Mouse (Mus musculus): Measurements from ENCODE around the gene Olfm2. TPM values are rescaled to one million over a fixed set of nuclear protein-coding genes. Genes with fewer than 3 reads are reported as not detected.
"Not testable (repeated sequence)": the region's sequence is repeated elsewhere in the genome, so short reads cannot be mapped to it uniquely, and the experiment has no call there.

Gene Olfm2
- polyA plus RNA-seq, 1 experiment, result 2.2 TPM

DNA sequence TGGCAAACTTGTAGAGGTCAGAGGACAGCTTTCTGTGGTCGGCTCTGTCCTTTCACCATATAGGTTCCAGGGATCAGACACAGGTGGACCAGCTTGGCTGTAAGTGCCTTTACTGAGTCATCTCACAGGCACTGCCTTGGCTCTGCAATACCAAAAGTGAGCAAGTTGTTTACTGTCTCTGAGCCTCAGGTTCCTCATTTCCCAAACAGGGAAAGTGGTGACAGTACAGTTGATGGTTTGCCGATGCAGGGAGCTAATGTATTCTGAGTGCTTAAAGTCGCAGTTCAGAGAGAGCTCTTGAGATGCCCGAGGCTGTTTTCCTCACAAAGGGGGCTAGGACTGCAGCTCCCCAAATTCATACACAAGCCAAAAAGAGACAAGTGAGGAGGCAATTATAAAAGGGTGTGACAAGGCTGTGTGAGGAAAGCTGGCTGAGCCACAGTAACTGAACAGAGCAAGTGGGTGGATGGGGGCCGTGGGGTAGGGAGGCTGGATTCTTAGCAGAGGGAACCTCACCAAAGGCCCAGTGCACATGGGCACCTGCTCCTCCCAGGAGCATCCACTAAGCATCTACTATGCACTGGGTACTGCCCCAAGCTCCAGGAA lies 49.9 kb downstream of the Olfm2 start:
- H3K4me3 ChIP-seq (ENCODE audit: low read depth, low read length), result no peak overlapping the region
- no peak for TF ChIP-seq CTCF (IDR thresholded peaks at IDR 0.05; ENCODE audit: extremely low read depth, insufficient read length, insufficient replicate concordance, low read depth, low read length)
- no peak for TF ChIP-seq POLR2A (IDR thresholded peaks at IDR 0.05; ENCODE audit: low read depth, low read length)
- H3K27ac ChIP-seq (ENCODE audit: insufficient read depth, low read depth, low read length), result no peak overlapping the region
- 72% methylated on average over 5 of the region's 5 CpGs for WGBS
- H3K36me3 ChIP-seq (ENCODE audit: control insufficient read depth, insufficient read depth, low read length), result no peaks in the 10 kb centered on the region
- peaks cover 19% of the 10 kb centered on the region for H3K27me3 ChIP-seq (ENCODE audit: control insufficient read depth, insufficient read depth, low read length)
- 0 out of 2 replicates have a peak, but pooled peaks cover 3% of the 10 kb centered on the region for H3K4me1 ChIP-seq (ENCODE audit: control insufficient read depth, insufficient read depth, insufficient read length, low read length)

- 6% methylated on average over 25 of the region's 25 CpGs for WGBS
- Histone ChIP-seq H3K36me3 (ENCODE audit: control insufficient read depth, insufficient read depth, low read length) (no peaks in the 10 kb centered on the region), H3K4me3 (ENCODE audit: low read depth, low read length) (peak overlapping the region; percentile 19; the same call in 1 of the 2 replicates), H3K4me1 (ENCODE audit: control insufficient read depth, insufficient read depth, insufficient read length, low read length) (0 out of 2 replicates have a peak, but pooled peaks cover 3% of the 10 kb centered on the region), H3K27ac (ENCODE audit: insufficient read depth, low read depth, low read length) (no peak overlapping the region), H3K27me3 (ENCODE audit: control insufficient read depth, insufficient read depth, low read length) (peaks cover 19% of the 10 kb centered on the region)
- no peak for TF ChIP-seq CTCF (IDR thresholded peaks at IDR 0.05; ENCODE audit: extremely low read depth, insufficient read length, insufficient replicate concordance, low read depth, low read length)
- TF ChIP-seq POLR2A (IDR thresholded peaks at IDR 0.05; ENCODE audit: low read depth, low read length), result no peak
Observed at GRCm38 (mm10) chr9:20694721-20695235, 51.4 kb downstream of the Olfm2 start.

- 89% methylated on average over 3 of the region's 3 CpGs for WGBS
- Histone ChIP-seq H3K36me3 (ENCODE audit: control insufficient read depth, insufficient read depth, low read length) (no peaks in the 10 kb centered on the region), H3K27me3 (ENCODE audit: control insufficient read depth, insufficient read depth, low read length) (peaks cover 19% of the 10 kb centered on the region), H3K4me3 (ENCODE audit: low read depth, low read length) (no peak overlapping the region), H3K27ac (ENCODE audit: insufficient read depth, low read depth, low read length) (no peak overlapping the region), H3K4me1 (ENCODE audit: control insufficient read depth, insufficient read depth, insufficient read length, low read length) (0 out of 2 replicates have a peak, but pooled peaks cover 3% of the 10 kb centered on the region)
- TF ChIP-seq POLR2A (IDR thresholded peaks at IDR 0.05; ENCODE audit: low read depth, low read length) (no peak), CTCF (IDR thresholded peaks at IDR 0.05; ENCODE audit: extremely low read depth, insufficient read length, insufficient replicate concordance, low read depth, low read length) (no peak)
Observed at GRCm38 (mm10) chr9:20692863-20693262, 53.3 kb downstream of the Olfm2 start.

DNA sequence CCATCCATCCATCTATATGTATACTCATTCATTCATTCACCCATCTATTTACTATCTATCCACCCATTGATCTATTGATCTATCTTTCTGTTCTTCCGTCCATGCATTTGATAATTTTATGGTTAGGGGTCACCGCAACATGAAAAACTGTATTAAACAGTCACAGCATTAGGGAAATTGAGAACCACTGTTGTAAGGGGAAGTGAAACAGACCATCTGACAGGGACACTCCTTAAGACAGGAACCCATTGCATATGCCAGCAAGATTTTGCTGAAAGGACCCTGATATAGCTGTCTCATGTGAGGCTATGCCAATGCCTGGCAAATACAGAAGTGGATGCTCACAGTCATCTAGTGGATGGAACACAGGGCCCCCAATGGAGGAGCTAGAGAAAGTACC lies 55.7 kb downstream of the Olfm2 start:
- not testable (repeated sequence) for H3K4me3 ChIP-seq (ENCODE audit: low read depth, low read length); H3K36me3 ChIP-seq (ENCODE audit: control insufficient read depth, insufficient read depth, low read length); H3K27ac ChIP-seq (ENCODE audit: insufficient read depth, low read depth, low read length); H3K4me1 ChIP-seq (ENCODE audit: control insufficient read depth, insufficient read depth, insufficient read length, low read length)
- H3K27me3 ChIP-seq (ENCODE audit: control insufficient read depth, insufficient read depth, low read length), result peaks cover 15% of the 10 kb centered on the region
- WGBS, result 66% methylated on average over 2 of the region's 2 CpGs

- no peak for TF ChIP-seq CTCF (IDR thresholded peaks at IDR 0.05; ENCODE audit: extremely low read depth, insufficient read length, insufficient replicate concordance, low read depth, low read length)
- TF ChIP-seq POLR2A (IDR thresholded peaks at IDR 0.05; ENCODE audit: low read depth, low read length), result no peak
- no peaks in the 10 kb centered on the region for H3K36me3 ChIP-seq (ENCODE audit: control insufficient read depth, insufficient read depth, low read length)
- H3K4me3 ChIP-seq (ENCODE audit: low read depth, low read length), result no peak overlapping the region
- H3K4me1 ChIP-seq (ENCODE audit: control insufficient read depth, insufficient read depth, insufficient read length, low read length), result 0 out of 2 replicates have a peak, but pooled peaks cover 3% of the 10 kb centered on the region
- WGBS, result 3% methylated on average over 4 of the region's 4 CpGs
- peaks cover 11% of the 10 kb centered on the region for H3K27me3 ChIP-seq (ENCODE audit: control insufficient read depth, insufficient read depth, low read length)
- no peak overlapping the region for H3K27ac ChIP-seq (ENCODE audit: insufficient read depth, low read depth, low read length)
Observed at GRCm38 (mm10) chr9:20689913-20690312, 56.2 kb downstream of the Olfm2 start.

DNA sequence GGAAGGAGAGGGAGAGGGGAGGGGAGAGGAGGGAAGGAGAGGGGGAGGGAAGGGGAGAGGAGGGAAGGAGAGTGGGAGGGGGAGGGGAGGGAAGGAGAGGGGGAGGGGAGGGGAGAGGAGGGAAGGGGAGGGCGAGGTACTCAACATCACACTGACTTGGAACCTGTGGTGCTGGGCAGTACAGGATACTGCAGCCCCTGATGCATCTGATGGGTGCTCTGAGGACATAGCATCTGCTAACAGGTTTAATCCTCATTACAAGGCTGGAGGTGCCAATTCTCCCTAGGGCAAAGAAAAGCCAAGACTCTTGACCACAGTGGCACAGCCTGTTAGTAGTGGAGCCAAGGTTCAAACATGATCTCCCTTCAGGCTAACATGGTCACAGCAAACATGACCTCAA lies 56.7 kb downstream of the Olfm2 start:
- no peak overlapping the region for H3K4me3 ChIP-seq (ENCODE audit: low read depth, low read length)
- no peaks in the 10 kb centered on the region for H3K36me3 ChIP-seq (ENCODE audit: control insufficient read depth, insufficient read depth, low read length)
- H3K4me1 ChIP-seq (ENCODE audit: control insufficient read depth, insufficient read depth, insufficient read length, low read length), result no peaks in the 10 kb centered on the region
- H3K27ac ChIP-seq (ENCODE audit: insufficient read depth, low read depth, low read length), result no peak overlapping the region
- 22% methylated on average over 1 of the region's 1 CpGs for WGBS
- H3K27me3 ChIP-seq (ENCODE audit: control insufficient read depth, insufficient read depth, low read length), result peaks cover 5% of the 10 kb centered on the region
- no peak for TF ChIP-seq CTCF (IDR thresholded peaks at IDR 0.05; ENCODE audit: extremely low read depth, insufficient read length, insufficient replicate concordance, low read depth, low read length)
- no peak for TF ChIP-seq POLR2A (IDR thresholded peaks at IDR 0.05; ENCODE audit: low read depth, low read length)

DNA sequence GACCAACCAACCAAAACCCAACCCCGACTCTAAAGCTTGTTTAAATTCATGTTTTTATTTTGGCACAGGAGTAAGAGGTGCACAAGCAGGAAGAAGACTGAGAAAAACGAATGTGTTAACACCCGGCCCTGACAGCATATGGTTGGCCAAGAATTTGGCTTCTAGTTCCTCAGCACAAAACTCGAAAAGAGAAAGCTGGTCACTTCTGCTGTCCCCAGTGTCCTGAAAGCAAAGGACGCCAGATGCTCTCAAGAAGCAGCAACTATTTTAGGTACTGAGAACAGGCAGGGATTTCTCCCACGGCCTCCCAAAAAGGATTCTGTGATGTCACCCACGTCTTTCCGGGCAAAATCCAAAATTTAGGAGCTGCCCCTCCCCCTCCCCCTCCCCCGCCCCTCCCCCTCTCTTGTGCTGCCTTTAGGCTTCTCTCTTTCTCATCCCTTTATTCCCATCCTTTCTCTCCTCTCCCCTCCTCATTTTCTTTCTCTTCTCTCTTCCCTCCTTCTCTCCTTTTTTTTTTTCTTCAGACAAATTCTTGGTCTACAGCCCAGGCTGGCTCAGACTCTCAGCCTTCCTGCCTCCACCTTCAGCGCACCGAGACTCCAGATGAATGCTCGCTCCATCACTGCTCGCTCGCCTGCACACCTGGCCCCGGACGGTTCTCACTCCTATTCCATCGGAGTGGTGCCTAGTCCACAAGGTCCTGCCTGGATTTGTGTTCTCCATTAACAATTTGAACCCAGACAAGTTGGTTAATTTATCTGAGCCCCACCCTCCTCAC lies 60.9 kb downstream of the Olfm2 start:
- WGBS, result 53% methylated on average over 16 of the region's 17 CpGs
- Histone ChIP-seq H3K36me3 (ENCODE audit: control insufficient read depth, insufficient read depth, low read length) (no peaks in the 10 kb centered on the region), H3K27me3 (ENCODE audit: control insufficient read depth, insufficient read depth, low read length) (no peaks in the 10 kb centered on the region), H3K4me1 (ENCODE audit: control insufficient read depth, insufficient read depth, insufficient read length, low read length) (no peaks in the 10 kb centered on the region), H3K27ac (ENCODE audit: insufficient read depth, low read depth, low read length) (no peak overlapping the region), H3K4me3 (ENCODE audit: low read depth, low read length) (no peak overlapping the region)
- TF ChIP-seq CTCF (IDR thresholded peaks at IDR 0.05; ENCODE audit: extremely low read depth, insufficient read length, insufficient replicate concordance, low read depth, low read length), result no peak
- no peak for TF ChIP-seq POLR2A (IDR thresholded peaks at IDR 0.05; ENCODE audit: low read depth, low read length)
